Mouse (Mus musculus): ENCODE data around the gene Ppp2r5c.

Gene Ppp2r5c

DNA sequence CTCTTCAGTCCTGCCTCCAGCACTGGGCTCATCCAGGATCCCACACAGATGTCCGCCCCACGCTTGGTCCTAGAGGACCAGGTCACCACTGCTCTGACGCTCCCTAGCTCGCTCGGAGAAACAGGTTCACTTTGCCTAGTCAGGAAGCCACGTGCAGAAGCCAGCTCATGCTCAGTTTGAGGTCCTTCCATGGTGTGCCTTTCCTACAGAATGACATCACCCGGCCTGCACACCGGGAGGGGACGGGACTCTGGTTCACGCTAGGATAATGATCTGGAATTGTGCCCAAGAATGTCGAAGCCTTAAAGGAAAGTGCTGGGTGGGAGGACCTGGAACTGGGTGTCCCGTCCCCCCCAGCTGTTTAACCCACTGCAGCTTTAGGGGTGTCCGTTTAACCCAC, 105.2 kb downstream of the Ppp2r5c start:
- no peak for DNase-seq (ENCODE audit: low spot score in 2 of 2)

DNA sequence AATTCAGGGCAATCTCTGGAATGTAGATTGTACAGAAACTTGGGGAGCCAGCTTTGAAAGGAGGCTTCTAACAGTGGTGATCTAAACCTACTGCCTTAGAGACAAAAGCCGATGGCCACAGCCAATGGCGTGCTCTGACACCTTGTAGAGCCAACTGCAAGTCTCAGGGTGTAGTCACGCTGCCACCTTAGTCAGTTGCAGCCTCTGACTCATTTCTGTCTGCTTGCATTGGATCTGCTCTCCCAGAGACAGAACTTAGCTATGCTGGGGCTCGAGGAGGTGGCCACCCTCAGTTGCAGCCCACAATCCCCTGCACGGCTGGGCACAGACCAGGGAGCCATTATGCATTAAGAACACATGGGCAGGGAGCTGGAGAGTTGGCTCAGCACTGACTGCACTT, 106.4 kb downstream of the Ppp2r5c start:
- DNase-seq (ENCODE audit: low spot score in 2 of 2), result no peak

DNA sequence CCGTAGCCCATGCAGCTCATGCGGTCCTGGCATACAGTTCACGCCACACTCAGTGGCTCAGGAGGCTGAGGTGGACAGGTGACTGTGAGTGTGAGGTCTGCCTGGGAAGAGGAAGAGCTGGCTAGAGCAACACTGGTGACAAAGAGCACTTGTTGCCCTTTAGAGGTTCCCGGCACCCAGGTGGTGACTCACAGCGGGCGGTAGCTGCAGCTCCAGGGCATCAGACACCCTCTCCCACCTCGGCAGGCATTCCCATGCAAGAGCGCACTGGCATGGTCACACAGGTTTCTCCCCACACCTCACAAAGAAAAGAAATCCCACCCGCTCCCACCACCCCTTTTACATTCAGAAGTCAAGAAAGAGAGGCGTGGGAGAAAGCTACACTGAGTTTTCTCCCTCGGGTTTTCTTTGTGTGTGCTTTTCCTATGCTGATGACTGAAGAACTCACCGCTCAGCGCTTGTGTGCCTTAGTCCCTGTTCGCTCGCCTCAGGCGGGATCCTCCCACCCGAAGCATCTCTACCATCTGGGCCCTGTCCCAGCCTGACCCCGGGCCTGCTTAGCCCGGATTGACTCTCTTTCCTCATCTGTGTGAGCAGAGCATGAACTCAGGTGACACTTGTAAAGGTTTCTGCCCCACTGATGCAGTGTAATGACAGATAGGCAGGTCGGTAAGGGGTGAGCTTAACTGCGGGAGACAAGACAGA, 108.8 kb downstream of the Ppp2r5c start:
- no peak for DNase-seq (ENCODE audit: low spot score in 2 of 2)

DNA sequence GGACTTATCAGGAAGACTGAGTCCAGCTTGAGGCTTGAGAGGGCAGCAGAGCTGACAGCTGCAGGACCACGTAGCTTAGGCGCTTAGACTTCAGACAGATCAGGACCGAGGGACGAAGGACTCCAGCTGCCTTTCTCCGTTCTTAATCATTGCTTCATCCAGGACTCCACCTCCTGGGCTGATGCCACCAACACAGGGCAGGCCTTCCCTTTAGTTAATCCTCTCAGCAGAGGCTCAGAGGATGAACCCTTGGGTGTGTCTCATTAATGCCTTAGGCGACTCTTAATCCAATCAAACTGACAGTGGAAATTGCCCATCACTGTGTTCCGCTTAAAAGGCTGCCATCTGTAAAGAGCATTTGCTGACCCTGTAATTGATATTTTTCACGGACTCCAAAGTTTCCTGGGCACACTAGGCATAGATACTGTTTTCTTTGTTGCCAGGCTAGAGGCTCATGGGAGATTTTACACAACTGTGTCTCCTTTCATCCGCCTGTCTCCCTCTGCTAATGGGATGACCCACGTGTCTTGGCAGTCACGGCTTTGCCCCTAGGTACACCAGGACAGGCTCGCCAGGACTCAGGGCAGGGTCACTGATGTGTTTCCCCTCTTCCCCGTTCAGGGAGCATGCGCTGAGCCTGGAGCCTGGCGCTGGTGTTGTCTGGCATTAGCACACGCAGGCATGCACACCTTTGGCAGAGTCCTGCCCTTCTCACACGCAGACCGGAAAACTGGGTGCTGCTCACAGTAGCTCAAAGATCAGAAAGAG, 110.1 kb downstream of the Ppp2r5c start:
- DNase-seq (ENCODE audit: low spot score in 2 of 2), result no peak

DNA sequence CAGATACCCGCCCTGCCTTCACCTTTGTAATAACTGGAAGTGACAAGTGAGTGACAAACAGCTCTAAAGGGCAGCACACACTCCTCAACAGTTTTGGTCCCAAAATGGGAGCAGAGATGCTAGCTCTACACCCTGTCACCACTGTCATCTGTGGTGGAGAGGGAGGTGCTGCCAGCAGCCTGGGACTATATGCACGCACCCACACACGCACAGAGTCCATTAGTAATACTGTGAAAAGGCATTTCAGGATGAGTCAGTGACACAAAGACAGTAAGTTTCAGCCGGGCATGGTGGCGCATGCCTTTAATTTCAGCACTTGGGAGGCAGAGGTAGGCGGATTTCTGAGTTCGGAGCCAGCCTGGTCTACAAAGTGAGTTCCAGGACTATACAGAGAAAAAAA, 111.3 kb downstream of the Ppp2r5c start:
- DNase-seq (ENCODE audit: low spot score in 2 of 2), result no peak

DNA sequence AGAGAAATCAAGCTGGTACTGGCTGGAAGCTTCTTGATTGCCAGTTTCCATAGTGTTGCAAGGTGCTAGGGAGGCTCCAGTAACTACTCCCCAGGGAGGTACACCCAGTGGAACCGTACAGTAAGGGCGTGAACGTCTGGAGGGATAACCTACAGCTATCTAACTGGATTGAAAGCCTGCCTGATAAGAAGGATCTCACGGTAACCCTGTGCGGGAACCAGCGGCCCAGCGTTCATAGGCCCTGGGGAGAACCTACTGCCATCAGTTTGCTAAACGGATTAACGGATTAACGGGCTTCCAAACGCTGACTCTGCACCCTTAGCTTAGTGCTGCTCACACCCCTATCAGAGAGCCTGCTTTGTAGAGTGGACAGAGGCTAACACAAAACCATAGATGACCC, 116.5 kb downstream of the Ppp2r5c start:
- no peak for DNase-seq (ENCODE audit: low spot score in 2 of 2)

DNA sequence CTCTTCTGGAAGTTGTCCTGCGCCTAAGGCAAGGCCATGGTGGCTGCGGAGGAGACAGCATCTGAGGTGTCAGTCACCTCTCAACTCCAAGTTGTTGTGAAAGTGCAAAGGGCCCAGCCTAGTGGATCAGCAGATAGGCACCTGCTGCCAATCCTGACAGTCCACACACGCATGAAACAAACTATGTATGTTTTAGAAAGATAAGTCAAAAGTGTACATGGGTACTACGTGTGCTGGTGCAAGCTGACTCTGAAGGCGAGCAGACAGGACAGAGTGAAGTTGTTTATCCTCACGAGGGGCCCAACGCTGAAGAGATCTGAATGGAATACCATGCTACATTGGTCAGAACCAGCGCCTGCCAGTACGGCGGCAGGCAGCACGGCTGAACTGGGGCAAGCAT, 117.9 kb downstream of the Ppp2r5c start:
- DNase-seq (ENCODE audit: low spot score in 2 of 2), result no peak

DNA sequence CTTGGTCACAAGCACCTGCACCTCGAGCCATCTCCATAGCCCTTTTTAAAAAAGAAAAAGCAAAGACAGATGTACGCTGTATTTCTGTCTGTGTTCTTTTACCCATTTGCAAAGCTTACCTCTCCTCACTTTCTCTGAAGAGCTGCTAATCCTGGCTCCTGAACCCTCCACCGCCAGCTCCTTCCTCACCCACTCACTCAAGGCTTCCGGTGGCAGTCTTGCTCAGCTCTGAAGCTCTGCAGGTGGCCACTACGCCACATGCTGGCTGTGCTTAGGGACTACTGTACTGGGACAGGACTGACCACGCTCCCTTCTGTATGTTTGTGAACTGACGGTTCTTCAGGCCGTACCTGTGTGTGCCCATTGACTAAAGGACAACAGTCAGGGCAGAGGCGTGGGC, 119.4 kb downstream of the Ppp2r5c start:
- no peak for DNase-seq (ENCODE audit: low spot score in 2 of 2)

DNA sequence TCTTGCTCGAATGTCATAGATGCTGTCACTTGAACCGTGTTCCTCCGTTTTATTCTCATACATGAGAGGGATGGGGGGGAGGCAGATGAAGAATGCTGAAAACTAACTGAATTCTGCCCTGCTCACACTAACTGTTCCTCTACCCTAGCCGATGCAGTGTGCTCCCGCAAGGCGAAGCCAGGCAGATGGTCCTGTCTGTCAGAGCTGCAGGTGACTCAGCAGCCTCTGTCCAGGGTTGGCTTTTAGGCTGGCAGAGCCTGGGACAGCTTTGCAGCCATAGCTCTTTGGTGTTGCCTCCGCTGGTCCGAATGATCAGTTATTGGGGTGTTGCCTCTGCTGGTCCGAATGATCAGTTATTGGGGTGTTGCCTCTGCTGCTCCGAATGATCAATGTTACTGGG, 124.1 kb downstream of the Ppp2r5c start:
- no peak for DNase-seq (ENCODE audit: low spot score in 2 of 2)

DNA sequence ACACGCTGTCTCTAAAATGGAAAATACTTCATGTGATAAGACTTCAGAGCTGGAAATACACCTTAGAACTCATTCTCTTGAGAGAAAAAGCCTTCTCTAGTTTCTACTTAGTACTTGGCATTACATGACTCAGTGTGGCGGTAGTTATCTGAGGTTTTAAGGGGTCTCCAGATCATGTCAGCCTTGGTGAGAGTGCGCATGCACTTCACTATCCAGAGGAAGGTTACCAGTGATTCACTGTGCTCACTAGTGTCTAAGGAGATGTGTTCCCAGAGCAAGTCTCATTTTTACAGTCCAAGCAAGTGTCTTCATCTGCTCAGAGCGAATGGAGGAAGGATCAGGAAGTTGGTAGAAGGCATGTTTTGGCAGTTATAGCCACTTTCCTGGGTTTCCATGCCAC, 125.4 kb downstream of the Ppp2r5c start:
- no peak for DNase-seq (ENCODE audit: low spot score in 2 of 2)

DNA sequence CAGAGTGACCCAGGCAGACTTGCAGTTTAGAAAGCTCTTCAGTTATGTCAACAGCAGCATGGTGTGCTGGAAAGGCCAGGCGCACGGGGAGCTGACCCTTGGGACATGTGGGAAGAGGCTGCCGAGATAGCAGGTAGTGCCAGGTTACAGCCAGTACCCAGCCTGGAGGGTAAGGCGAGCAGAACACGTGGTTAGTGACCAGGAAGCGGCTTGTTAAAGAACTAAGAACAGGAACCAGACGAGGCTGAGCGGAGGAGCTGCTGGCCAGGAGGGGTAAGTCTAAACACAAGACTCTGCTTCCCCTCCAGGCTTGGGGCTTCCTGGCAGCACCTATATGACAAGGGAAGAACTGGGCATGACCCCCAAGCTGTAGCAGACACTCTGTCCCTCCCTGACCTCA, 126.7 kb downstream of the Ppp2r5c start:
- no peak for DNase-seq (ENCODE audit: low spot score in 2 of 2)

DNA sequence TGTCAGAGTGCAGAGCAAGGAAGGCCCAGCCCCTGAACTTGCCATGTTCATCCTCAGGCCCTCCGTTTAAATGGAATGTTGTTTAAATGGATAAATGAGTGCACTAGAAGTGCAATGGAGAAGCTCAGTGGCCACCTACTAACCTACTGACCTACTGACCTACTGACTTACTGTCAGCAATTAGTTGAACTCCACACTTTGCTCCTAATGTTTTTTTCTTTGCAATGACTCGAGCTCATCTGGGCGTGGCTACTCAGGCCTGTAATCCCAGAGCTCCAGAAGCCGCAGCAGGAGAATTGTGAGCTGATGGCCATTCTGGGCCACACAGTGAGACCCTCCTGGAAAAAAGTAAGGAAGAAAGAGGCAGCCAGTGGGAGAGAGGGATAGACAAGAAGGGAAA, 129.0 kb downstream of the Ppp2r5c start:
- DNase-seq (ENCODE audit: low spot score in 2 of 2), result no peak

DNA sequence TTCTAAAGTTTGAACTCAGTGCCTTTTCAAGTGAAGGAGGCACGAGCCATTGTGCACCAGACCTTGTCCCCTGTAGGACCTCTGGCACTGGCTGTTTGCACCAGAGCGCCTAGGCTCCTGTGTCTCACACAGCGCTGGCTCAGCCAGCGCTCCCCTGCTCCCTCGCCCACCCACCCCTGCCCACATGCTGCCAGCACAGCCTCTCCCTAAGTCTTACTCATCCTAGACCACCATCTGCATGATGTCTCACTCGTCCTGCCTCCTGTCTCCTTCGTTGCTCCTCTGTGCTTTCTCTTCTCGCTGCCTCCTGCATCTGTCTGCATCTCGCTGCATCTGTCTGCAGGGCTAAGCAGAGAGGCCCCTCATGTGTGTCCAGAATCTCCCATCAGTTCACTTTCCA, 131.4 kb downstream of the Ppp2r5c start:
- DNase-seq (ENCODE audit: low spot score in 2 of 2), result no peak

DNA sequence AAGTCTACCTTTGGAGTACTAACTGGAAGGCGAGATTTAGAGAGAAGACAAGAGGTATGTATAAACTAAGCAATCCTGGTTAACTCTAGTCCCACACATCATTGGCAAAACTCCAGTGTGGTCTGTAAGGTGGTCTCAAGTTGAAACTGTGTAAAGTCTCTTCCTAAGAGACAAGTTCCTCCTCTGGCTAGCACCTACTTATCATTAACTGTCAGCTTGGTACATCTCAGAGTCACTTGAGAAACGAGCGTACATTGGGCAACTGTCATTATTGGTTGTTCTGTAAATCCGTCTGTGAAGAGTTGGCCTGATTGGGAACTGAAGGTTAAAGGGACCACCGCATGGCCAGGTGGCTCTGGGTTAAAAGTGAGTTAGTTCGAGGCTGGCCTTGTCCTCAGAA, 141.7 kb downstream of the Ppp2r5c start:
- DNase-seq (ENCODE audit: low spot score in 2 of 2), result no peak

DNA sequence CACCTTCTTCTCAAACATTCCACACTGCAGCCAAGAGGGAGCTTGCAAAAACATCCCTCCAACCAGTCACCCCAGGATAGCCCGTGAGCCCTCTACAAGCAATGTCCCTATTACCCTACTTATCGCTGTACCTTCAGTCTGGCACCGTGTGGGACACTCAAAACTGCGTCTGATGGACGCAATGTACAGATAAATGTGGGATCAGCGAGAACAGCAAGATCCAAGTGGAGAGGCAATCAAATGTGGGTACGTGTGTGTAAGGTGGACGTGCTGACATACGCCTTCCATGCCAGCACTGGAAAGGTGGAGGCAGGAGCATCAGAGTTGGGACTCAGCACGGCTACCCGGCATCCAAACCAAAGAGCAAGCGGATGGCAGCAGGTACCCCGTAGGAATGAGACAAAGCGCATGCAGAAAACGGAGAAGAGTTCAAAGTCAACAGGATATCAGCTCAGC, 143.9 kb downstream of the Ppp2r5c start:
- DNase-seq (ENCODE audit: low spot score in 2 of 2), result no peak

DNA sequence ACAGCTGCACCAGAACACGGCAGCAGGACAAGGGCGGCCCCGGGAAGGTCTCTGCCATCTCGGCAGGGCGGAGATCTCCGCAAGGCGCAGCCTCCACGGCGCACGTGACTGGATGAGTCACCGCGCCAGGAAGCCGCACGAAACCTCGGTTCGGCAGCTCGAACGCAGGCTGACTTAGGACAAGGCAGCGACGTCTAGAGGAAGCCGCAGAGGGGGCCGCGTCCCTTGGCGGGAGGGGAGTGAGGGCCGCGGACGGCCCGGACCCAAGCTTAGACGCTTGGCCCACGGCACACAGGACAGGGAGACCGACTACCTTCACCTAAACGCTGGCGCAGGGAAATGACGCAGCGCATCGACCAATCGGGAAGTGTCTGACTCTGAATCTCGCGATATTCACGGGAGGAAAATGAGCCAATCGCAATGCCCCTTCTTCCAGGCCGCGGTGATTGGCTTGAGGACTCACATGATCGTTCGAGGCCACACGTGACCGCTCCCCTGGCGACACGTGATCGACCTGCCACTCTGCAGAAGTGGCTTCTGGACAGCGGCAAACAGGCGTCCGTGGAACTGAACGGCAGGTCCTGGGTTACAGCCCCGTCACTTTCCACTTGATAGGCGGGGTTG, 144.5 kb downstream of the Ppp2r5c start:
- peak; percentile 97 to 98 for DNase-seq (ENCODE audit: low spot score in 2 of 2)

DNA sequence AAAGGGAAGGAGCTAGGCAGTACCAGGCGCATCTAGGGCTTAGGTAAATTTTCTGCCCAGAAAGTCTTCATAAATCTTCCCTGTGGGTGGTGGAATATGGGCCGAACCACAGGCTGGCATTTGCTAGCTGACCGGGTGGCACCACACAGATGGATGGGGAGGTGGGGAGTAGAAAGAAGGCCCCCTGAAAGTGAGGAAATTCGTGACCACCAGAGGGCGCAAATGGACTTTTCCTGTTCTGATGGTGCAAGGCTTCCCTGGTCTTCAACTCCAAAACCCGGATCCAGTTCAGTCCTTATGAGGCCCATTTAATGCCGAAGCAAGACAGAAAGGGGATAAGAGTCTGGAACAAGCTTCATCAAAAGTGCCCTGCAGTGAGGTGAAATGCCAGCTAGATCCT, 151.6 kb downstream of the Ppp2r5c start:
- DNase-seq (ENCODE audit: low spot score in 2 of 2), result peak; percentile 50 to 66

DNA sequence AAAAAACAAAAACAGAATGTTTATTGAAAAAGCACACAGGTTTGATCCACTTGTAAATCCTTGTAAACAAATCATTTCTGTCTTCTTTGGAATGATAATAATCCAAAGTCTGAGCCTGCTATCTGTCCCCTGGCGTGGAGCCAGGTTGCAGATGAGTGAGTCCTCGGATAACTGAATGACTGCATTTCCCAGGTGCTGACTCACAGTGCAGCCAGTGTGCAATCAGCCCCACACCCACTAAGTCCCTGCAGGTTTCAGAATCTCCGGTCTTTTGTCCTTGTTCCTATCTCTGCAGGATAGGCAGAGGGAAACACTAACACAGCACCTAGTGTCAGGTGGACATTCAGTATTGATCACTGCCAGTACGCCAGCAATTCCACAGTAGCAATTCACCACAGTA, 152.9 kb downstream of the Ppp2r5c start:
- no peak for DNase-seq (ENCODE audit: low spot score in 2 of 2)

DNA sequence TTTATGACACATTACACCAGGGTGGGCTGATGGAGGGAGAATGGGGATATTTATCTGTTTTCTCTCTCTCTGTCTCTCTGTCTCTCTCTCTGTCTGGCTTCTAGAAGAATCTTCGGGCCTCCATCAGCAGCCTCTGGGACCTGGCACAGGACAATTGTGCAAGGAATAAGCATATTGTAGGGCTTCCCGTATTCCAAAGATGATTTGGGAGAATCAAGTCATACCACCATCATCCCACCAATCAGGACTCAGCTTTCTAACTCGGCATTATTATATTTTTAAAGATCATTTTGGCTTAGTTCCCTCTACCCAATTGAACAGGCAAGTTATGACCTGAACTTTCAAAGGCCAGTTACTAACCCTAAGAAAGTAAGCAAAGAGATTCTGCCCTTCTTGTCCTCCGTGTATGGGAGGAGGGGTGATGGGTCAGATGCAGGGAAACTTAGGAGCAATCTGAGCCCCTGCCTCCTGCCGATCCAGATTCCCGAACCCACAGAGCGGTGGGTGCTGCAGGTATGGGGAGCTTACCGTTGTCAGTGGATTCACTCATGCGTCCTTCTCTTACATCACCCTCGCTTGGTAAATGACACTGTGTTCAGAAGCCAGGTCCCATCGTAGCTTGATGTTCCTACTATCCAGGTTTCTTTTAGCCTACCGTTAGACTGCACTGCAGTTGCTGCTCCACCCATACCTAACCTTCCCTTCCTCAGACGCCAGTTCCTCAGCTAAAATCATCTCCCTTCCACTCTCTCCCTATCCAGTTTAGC, 153.5 kb downstream of the Ppp2r5c start:
- DNase-seq (ENCODE audit: low spot score in 2 of 2), result no peak

DNA sequence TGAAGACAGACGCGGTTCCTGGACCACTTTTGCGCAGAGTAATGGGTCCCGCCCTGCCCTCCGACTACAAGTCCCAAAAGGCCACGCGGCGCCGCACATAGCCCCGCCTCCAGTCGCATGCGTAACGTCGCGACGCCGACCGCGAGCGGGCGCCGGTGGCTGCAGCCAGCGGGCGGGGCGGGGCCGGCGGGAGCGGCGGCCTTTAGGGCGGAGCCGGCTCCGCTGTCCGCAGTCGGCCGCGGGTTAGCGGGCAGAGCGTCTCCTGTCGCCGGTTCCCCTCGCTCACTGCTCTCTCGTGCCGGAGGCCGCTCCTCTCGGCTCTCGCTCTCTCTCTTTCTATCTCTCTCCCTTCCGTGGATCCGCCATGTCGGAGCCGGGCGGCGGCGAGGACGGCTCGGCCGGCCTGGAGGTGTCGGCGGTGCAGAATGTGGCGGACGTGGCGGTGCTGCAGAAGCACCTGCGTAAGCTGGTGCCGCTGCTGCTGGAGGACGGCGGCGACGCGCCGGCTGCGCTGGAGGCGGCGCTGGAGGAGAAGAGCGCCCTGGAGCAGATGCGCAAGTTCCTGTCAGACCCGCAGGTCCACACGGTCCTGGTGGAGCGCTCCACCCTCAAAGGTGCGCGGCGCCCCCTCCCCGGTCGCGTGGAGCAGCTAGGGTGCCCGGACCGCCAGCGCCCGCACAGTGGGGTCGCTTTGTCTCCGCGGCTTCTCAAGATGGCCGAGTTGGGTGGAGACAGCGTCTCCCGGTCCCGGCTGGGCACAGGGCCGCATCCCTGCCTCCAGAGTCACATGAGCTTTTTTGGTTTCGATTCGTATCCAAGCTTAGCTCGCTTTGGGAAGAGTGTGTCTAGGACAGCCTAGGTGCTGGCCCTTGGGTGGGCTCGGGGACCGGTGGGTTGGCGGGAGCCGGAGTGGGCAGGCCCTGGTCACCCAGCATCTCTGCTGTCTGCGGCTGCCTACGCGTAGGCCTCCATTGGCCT, 154.6 kb downstream of the Ppp2r5c start, which contains the start of gene Dync1h1:
TSS of gene Dync1h1 (plus strand) at position 212 of the 978 bp plus-strand sequence.
- DNase-seq (ENCODE audit: low spot score in 2 of 2), result peak; percentile 84 to 90

DNA sequence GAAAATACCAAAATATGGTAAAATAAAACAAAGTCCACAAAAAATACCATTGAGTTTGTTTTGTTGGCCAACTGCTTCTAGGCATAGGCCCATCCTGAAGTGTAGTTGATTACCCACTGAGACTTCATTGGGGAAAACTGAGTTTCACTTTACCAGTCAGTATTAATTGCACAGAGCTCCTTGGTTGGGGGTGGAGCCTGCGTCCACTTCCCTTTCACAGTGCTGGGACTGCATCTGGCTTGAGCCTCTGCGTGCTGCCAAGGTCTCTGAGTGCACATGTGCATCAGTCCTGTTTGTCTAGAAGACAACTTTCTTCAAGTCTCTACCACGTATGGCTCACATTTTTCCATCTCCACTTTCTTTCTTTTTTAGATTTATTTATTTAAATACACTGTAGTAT, 159.2 kb downstream of the Ppp2r5c start:
- no peak for DNase-seq (ENCODE audit: low spot score in 2 of 2)

Measured in natural killer cell, adult 2 months (primary cell).